Mouse (Mus musculus) embryonic fibroblast, embryonic 13.5 days (primary cell): Measurements from ENCODE around the gene Gpd1l.

ENCODE experiments used
- CTCF ChIP-seq: IDR thresholded peaks from 2 replicates; pipeline ENCODE4 v1.5.1; 2011; ENCODE audit warnings: mild to moderate bottlenecking, control low read depth, low read length, moderate library complexity, borderline replicate concordance; ENCODE audit not compliant: insufficient read depth
- POLR2A ChIP-seq: IDR thresholded peaks from 2 replicates; pipeline ENCODE4 v1.6.1; 2011; ENCODE audit warnings: low read depth, mild to moderate bottlenecking, control low read depth, low read length, moderate library complexity

DNA sequence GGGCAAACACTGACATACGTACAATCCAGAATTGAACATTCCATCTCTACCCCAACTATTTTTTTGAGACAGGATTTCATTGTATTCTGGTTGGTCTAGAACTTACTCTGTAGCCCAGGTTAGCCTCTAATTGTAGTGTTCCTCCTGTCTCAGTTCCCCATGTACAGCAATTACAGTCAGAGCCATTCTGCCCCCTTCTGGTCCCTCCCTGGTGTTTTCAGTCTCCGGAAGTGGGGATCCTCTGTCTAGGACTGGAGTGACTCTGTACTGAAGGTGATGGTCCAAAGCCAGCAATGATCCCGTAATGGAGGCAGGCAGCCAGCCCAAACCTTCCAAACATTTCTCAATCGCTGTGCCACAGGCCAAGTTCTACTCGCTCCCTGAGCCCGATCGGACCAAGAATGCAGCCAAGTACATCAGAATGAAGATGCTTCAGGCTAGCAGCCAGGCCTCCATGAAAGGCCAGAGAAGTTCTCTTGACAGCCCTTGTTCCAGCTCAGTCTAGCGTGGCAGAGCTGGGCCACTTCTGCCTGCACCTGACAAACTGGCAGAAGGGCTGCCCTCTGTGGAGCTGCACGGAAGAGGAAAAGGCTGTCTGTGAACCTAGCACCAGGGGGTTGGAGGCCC, 3.2 kb downstream of the Gpd1l start:
- TF ChIP-seq CTCF (no peak), POLR2A (no peak)
